Comparison of ENCODE assay signal across 18 mouse cellular contexts in the genomic region with DNA sequence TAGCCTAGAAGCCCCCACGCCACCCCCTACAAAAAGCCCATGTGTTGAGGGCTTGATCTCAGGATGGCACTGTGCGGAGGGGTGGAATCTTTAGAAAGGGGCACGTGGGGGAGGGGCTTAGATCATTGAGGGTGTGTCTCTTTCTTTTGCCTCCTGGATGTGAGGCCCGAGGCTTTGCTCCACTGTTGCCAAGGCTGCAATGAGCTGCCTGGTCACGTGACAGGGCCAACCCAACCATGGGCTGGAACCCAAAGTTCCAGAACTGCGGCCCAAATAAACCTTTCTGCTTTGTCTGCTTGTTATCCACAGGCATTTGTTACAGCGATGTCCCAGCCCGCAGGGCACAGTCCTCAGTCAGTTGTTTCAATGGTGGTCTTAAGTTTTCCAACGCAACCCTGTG.
"Had no signal": no experiment of that assay in that cellular context is flagged by ENCODE, and none has a peak within 500 bp of the region (broad histone marks: within the 10 kb centered on the region; RNA-seq: fewer than 3 reads in every experiment).

No protein-coding gene starts in this region.

- DNase-seq: kidney, adult 11 months; kidney, adult 8-10 months; kidney, postnatal 10 days; kidney, postnatal 36 days; liver, embryonic 13.5 days; lung, adult 2 months; lung, postnatal 14 days; lung, postnatal 4 days; retina, postnatal 1 day; right cerebral cortex, postnatal 4 days; spleen, adult 18-20 months; thymus, postnatal 36 days had no signal

- H3K36me3 ChIP-seq: kidney, embryonic 15.5 days; liver, embryonic 13.5 days; midbrain, embryonic 12.5 days; neural tube, embryonic 13.5 days; stomach, embryonic 15.5 days had no signal

- H3K9me3 ChIP-seq: kidney, embryonic 15.5 days; liver, embryonic 13.5 days; midbrain, embryonic 12.5 days; neural tube, embryonic 13.5 days; stomach, embryonic 15.5 days had no signal

- H3K9ac ChIP-seq: kidney, embryonic 15.5 days; liver, embryonic 13.5 days; midbrain, embryonic 12.5 days; neural tube, embryonic 13.5 days; stomach, embryonic 15.5 days had no signal

- H3K4me2 ChIP-seq: kidney, embryonic 15.5 days; liver, embryonic 13.5 days; midbrain, embryonic 12.5 days; neural tube, embryonic 13.5 days; stomach, embryonic 15.5 days had no signal

- ATAC-seq: midbrain, embryonic 16.5 days had no signal

- H3K27me3 ChIP-seq: kidney, embryonic 15.5 days; liver, embryonic 13.5 days; midbrain, embryonic 12.5 days; neural tube, embryonic 13.5 days; stomach, embryonic 15.5 days had no signal

- H3K27ac ChIP-seq: kidney, embryonic 15.5 days; liver, embryonic 13.5 days; midbrain, embryonic 12.5 days; neural tube, embryonic 13.5 days; stomach, embryonic 15.5 days had no signal

- H3K4me1 ChIP-seq: liver, embryonic 13.5 days; stomach, embryonic 15.5 days had no signal

- H3K4me3 ChIP-seq: kidney, embryonic 15.5 days; liver, embryonic 13.5 days; midbrain, embryonic 12.5 days; myocyte; neural tube, embryonic 13.5 days; stomach, embryonic 15.5 days had no signal
